Mouse (Mus musculus) liver, adult 2 months (tissue): ENCODE measurements at regions not wholly inside any gene's neighbourhood (a gene's known extent, or its start where the extent isn't known, plus 50 kb on each side); places are given as distances from the start of the nearest gene placed in this dataset.

Source experiments
- DNase-seq: peaks from one replicate; pipeline ENCODE4 v3.0.0-alpha.2; 2011; ENCODE audit warnings: low read depth, low spot score; ENCODE audit errors: extremely low read depth
- H3K27ac ChIP-seq: fragments of 200-500 bp; replicated peaks from 2 replicates; pipeline ENCODE4 v1.5.1; 2012; ENCODE audit warnings: low read depth, mild to moderate bottlenecking, control low read depth, inconsistent platforms, low read length; ENCODE audit not compliant: insufficient read depth
- H3K27me3 ChIP-seq: fragments of 200-500 bp; 2 replicates; pipeline ENCODE4 v1.6.1; 2012; ENCODE audit warnings: mild to moderate bottlenecking, moderate library complexity, low read length, inconsistent platforms; ENCODE audit not compliant: control insufficient read depth, insufficient read depth
- H3K36me3 ChIP-seq: fragments of 200-500 bp; 2 replicates; pipeline ENCODE4 v1.6.1; 2012; ENCODE audit warnings: low read length, inconsistent platforms; ENCODE audit not compliant: control insufficient read depth, insufficient read depth
- H3K4me1 ChIP-seq: fragments of 200-500 bp; 2 replicates; pipeline ENCODE4 v1.6.1; 2011; ENCODE audit warnings: low read length; ENCODE audit not compliant: control insufficient read depth, insufficient read depth
- H3K4me3 ChIP-seq: fragments of 200-500 bp; 2 replicates; pipeline ENCODE4 v1.5.1; 2011; ENCODE audit warnings: low read depth, mild to moderate bottlenecking, control low read depth, low read length, moderate library complexity; ENCODE audit not compliant: insufficient read depth
- H3K79me2 ChIP-seq: fragments of 200-500 bp; 2 replicates; pipeline ENCODE4 v1.6.1; 2012; ENCODE audit warnings: inconsistent platforms, mild to moderate bottlenecking, low read length, moderate library complexity; ENCODE audit not compliant: control insufficient read depth, insufficient read depth
- H3K9ac ChIP-seq: fragments of 200-500 bp; 2 replicates; pipeline ENCODE4 v1.6.1; 2012; ENCODE audit warnings: low read depth, mild to moderate bottlenecking, control low read depth, inconsistent platforms, low read length
- CTCF ChIP-seq: fragments of 200-500 bp; IDR thresholded peaks from 2 replicates; pipeline ENCODE4 v1.5.1; 2011; ENCODE audit warnings: low read depth, low read length, control low read depth
- POLR2A ChIP-seq: fragments of 200-500 bp; IDR thresholded peaks from 2 replicates; pipeline ENCODE4 v1.6.1; 2011; ENCODE audit warnings: low read length, control low read depth; ENCODE audit not compliant: insufficient read depth; ENCODE audit errors: extremely low read depth
- WGBS: fragments of 180-500 bp; shearing (Covaris S2); methylation state at CpG from one replicate; pipeline ENCODE4 v1.1.7; 2018; 5-methylcytosine and 5-hydroxymethylcytosine counted together

DNA sequence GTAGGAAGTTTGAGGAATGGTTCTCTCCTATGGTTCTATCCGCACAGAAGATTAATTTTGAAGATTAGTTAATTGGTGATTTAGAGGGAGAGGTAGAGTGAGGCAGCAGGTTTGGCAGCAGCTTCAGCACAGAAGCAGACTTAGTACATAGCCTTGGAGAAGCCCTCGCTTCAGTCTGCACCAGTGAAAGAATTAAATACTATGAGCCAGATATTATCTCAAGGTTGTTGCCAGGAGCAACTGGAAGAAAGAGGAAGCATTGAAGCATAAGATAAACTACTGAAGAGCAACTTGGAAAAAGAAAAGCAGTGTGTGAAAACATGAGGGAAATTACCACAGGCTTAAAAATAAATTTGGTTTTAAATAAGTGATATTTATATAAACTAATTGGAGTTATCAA, 191.5 kb upstream of the Epha5 start:
- WGBS, result 69% methylated on average over 2 of the region's 2 CpGs
- H3K27ac ChIP-seq, result no peak overlapping the region
- DNase-seq, result no peak

DNA sequence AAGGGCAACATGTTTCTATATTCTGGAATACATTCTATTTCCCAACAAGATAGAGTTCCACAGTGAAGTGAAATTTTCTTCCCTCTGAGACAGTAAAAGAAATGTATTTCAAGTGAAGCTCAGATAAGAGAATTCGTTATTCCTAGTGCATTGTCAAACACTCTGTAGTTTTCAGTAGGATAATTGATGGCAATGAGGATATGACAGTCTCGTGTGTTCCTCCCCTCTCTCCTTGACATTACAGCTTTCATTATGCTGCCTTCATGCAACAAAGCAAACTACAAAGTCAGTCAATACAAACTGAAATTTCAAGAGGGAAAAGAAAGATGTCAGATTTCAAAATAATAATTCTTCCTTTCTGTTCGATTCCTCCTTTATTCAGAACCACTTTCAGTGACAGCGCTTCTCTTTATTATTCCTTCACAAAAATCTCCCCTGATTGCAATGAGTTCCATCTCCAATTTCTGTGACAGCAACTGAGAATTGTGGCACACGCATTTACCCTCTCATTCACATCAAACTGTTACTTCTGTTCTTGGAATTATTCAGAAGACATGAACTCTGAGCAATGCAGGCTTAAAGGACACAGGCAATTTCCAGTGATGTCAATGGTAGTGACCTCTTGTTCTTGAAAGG, 148.2 kb upstream of the Epha5 start:
- Histone ChIP-seq H3K36me3 (no peaks in the 10 kb centered on the region), H3K79me2 (no peaks in the 10 kb centered on the region), H3K27ac (no peak overlapping the region), H3K9ac (no peak overlapping the region), H3K4me3 (no peak overlapping the region), H3K4me1 (no peaks in the 10 kb centered on the region), H3K27me3 (no peaks in the 10 kb centered on the region)
- TF ChIP-seq CTCF (no peak), POLR2A (no peak)
- no peak for DNase-seq
- 63% methylated on average over 5 of the region's 5 CpGs for WGBS

More for the DNA sequence above, 191.5 kb upstream of the Epha5 start:
- no peaks in the 10 kb centered on the region for H3K79me2 ChIP-seq
- no peaks in the 10 kb centered on the region for H3K36me3 ChIP-seq
- TF ChIP-seq POLR2A (no peak), CTCF (no peak)
- no peaks in the 10 kb centered on the region for H3K27me3 ChIP-seq
- no peaks in the 10 kb centered on the region for H3K4me1 ChIP-seq
- no peak overlapping the region for H3K9ac ChIP-seq
- no peak overlapping the region for H3K4me3 ChIP-seq

DNA sequence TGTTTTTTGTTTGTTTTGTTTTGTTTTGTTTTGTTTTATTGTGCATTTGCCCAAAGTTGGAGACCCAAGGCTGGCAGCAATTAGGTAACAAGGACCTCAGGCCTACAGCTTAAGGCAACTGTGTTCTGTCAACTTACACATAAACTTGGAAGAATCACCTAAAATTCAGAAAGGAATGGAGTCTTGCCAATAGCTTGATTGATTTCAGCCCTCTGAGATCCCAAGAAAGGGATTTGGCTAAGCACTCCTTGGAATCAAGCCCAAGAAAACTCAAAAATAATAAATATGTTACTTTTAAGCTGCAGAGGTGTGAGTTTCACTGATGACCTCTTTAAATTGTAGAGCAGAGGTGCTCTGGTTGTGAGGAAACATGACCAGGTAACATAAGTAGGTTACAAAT, 102.7 kb upstream of the Epha5 start:
- Histone ChIP-seq H3K36me3 (no peaks in the 10 kb centered on the region), H3K9ac (no peak overlapping the region), H3K4me3 (no peak overlapping the region), H3K4me1 (no peaks in the 10 kb centered on the region), H3K79me2 (no peaks in the 10 kb centered on the region), H3K27me3 (no peaks in the 10 kb centered on the region), H3K27ac (no peak overlapping the region)
- TF ChIP-seq CTCF (no peak), POLR2A (no peak)
- no peak for DNase-seq

DNA sequence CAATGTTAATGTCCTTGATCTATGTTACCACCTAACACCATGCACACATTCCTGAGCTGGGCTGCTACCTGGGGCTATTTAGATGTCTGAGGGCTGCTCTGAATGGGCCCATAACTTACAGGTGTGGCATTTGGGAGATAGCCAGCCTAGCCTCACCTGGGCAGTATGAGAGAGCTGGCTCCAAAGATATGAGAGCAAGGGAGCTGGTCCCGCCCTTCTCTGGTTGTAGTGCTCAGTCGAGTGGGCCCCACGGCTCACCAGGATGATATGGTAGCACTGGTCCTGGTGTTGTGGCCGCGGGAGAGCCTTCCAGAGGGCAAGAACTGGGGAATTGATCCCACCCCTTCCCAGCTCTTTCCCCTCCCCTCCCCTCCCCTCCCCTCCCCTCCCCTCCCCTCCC, 93.0 kb upstream of the Epha5 start:
- Histone ChIP-seq H3K9ac (no peak overlapping the region), H3K79me2 (no peaks in the 10 kb centered on the region), H3K27ac (no peak overlapping the region), H3K27me3 (no peaks in the 10 kb centered on the region), H3K4me1 (no peaks in the 10 kb centered on the region), H3K36me3 (no peaks in the 10 kb centered on the region), H3K4me3 (no peak overlapping the region)
- DNase-seq, result no peak
- 68% methylated on average over 5 of the region's 5 CpGs for whole genome bisulfite sequencing
- TF ChIP-seq POLR2A (no peak), CTCF (no peak)

DNA sequence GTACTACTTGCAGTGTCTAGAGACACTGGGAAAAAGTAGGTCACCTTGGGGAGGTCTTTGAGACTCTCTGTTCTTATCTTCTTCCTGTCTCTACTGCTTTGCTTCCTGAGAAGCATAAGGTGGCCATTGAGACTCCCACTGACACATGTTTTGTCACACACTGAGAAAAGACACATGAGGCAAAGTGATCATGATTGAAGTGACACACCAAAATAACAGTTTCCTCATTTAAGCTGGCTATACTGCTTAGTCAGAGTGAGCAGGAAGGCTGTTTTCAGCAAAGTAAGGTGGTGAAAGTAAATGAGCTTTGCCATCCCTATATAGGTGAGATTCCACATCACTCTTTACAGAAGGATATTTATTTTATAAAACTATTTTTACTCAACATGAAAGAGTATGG, 63.8 kb upstream of the Epha5 start:
- no peaks in the 10 kb centered on the region for H3K79me2 ChIP-seq
- no peak for DNase-seq
- no peak overlapping the region for H3K9ac ChIP-seq
- H3K36me3 ChIP-seq, result no peaks in the 10 kb centered on the region
- TF ChIP-seq CTCF (no peak), POLR2A (no peak)
- no peaks in the 10 kb centered on the region for H3K4me1 ChIP-seq
- H3K27ac ChIP-seq, result no peak overlapping the region
- no peaks in the 10 kb centered on the region for H3K27me3 ChIP-seq
- H3K4me3 ChIP-seq, result no peak overlapping the region
